Mouse (Mus musculus) embryonic fibroblast, embryonic 13.5 days (primary cell): ENCODE data around the gene Ap5s1.

Source experiments
- CTCF ChIP-seq: IDR thresholded peaks from 2 replicates; pipeline ENCODE4 v1.5.1; 2011; ENCODE audit warnings: mild to moderate bottlenecking, control low read depth, low read length, moderate library complexity, borderline replicate concordance; ENCODE audit not compliant: insufficient read depth
- POLR2A ChIP-seq: IDR thresholded peaks from 2 replicates; pipeline ENCODE4 v1.6.1; 2011; ENCODE audit warnings: low read depth, mild to moderate bottlenecking, control low read depth, low read length, moderate library complexity

DNA sequence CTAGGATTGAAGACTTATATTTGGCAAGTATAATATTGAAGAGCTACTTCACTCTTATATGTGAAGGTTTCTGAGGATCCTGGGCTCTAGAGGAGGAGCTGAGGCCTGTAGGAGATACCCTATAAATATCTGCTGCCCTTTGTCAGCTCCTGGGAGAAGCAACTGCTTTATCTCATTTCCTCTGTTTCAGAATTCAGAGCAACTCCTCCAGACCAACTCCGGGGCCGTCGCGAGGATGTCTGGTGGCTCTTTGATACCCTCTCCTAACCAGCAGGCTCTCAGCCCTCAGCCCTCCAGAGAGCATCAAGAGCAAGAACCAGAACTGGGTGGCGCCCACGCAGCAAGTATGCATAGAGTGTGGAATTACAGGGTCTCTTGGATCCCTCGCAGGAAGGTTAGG lies 36.1 kb downstream of the Ap5s1 start:
- TF ChIP-seq CTCF (no peak), POLR2A (no peak)
